9 mouse cellular contexts compared by ENCODE assay signal in genomic region chr4:124759305-124759811, GRCm38 (mm10). TPM values are rescaled to one million over a fixed set of nuclear protein-coding genes. Genes with fewer than 3 reads are reported as not detected.
A peak's percentile ranks its signal among the peaks of the same experiment; 100 is the strongest.
DNase-seq lines count a peak whose midpoint lies in the region; ATAC-seq and TF ChIP-seq lines count a peak whose summit lies in the region.
"Had no signal": no experiment of that assay in that cellular context is flagged by ENCODE, and none has a peak within 500 bp of the region (broad histone marks: within the 10 kb centered on the region; RNA-seq: fewer than 3 reads in every experiment).

No protein-coding gene starts in this region.

- no peaks in the 10 kb centered on the region for H3K4me1 ChIP-seq in lung, embryonic 14.5 days (ENCODE audit: insufficient read depth)

- H3K36me3 ChIP-seq in lung, embryonic 14.5 days (ENCODE audit: insufficient read depth) = no peaks in the 10 kb centered on the region

- no peaks in the 10 kb centered on the region for H3K9me3 ChIP-seq in lung, embryonic 14.5 days (ENCODE audit: low read depth, low read length)
- H3K9me3 ChIP-seq: heart, embryonic 13.5 days; limb, embryonic 13.5 days had no signal

- 57% methylated on average over 7 of the region's 7 CpGs for WGBS in lung, embryonic 14.5 days

- H3K4me2 ChIP-seq in lung, embryonic 14.5 days = no peak overlapping the region
- H3K4me2 ChIP-seq: heart, embryonic 13.5 days; limb, embryonic 13.5 days had no signal

- peak; percentile 21 for DNase-seq in thymus, postnatal 25 days
- no peak for DNase-seq in thymus, postnatal 14 days
- DNase-seq in kidney, adult 18-20 months = peak; percentile 36
- peak; percentile 17 for DNase-seq in lung, embryonic 14.5 days
- DNase-seq in natural killer cell, adult 2 months (ENCODE audit: low spot score in 2 of 2) = no peak
- DNase-seq in urinary bladder, adult 2 months (ENCODE audit: low spot score) = no peak

- H3K27me3 ChIP-seq in lung, embryonic 14.5 days (ENCODE audit: insufficient read depth, low read length) = no peaks in the 10 kb centered on the region
- H3K27me3 ChIP-seq: heart, embryonic 13.5 days; limb, embryonic 13.5 days had no signal

- no peak overlapping the region for H3K4me3 ChIP-seq in lung, embryonic 14.5 days (ENCODE audit: low read depth, low read length)
- H3K4me3 ChIP-seq: heart, embryonic 13.5 days; limb, embryonic 13.5 days had no signal

- H3K27ac ChIP-seq in lung, embryonic 14.5 days (ENCODE audit: low read depth) = peak overlapping the region; percentile 71; the same call in 1 of the 2 replicates
- H3K27ac ChIP-seq: heart, embryonic 13.5 days; limb, embryonic 13.5 days had no signal

- ATAC-seq in lung, embryonic 14.5 days (ENCODE audit: insufficient read depth) = peak; percentile 52; the same call in 1 of the 2 replicates
- no peak for ATAC-seq in activated CD4-positive, CD25-positive, alpha-beta regulatory T cell, adult 4 months

- TF ChIP-seq CTCF in lung, embryonic 14.5 days (IDR thresholded peaks at IDR 0.05; ENCODE audit: low read depth) = no peak

- H3K9ac ChIP-seq in lung, embryonic 14.5 days = no peak overlapping the region
- H3K9ac ChIP-seq: heart, embryonic 13.5 days; limb, embryonic 13.5 days had no signal

RNA-seq across cellular contexts. Expression of gene Inpp5b, which starts 17.7 kb away (rescaled TPM):
- polyA plus RNA-seq in lung, embryonic 14.5 days (2014; fragmentation: Nextera tagmentation; extraction: Ambion mirVana) = 25.5 and 34.0 TPM in 2 replicates
- polyA plus RNA-seq in activated CD4-positive, CD25-positive, alpha-beta regulatory T cell, adult 4 months (2017; shearing (Covaris generic)) = 10 to 100 TPM; 80.2 to 94.1 TPM
- polyA plus RNA-seq in urinary bladder, adult 2 months (2012; rRNA removed) = 30.0 and 34.8 TPM in 2 replicates

RNA-seq across cellular contexts. Expression of gene Mtf1, which starts 42.5 kb away (rescaled TPM):
- 14.1 and 14.2 TPM in 2 replicates for polyA plus RNA-seq in lung, embryonic 14.5 days (2014; fragmentation: Nextera tagmentation; extraction: Ambion mirVana)
- polyA plus RNA-seq in activated CD4-positive, CD25-positive, alpha-beta regulatory T cell, adult 4 months (2017; shearing (Covaris generic)) = 10 to 100 TPM; 14.2 to 18.5 TPM
- polyA plus RNA-seq in urinary bladder, adult 2 months (2012; rRNA removed) = 9.0 and 10.1 TPM in 2 replicates

RNA-seq across cellular contexts. Expression of gene Sf3a3, which starts 44.8 kb away (rescaled TPM):
- polyA plus RNA-seq in lung, embryonic 14.5 days (2014; fragmentation: Nextera tagmentation; extraction: Ambion mirVana) = 164 and 166 TPM in 2 replicates
- 100 to 1,000 TPM; 108 to 125 TPM for polyA plus RNA-seq in activated CD4-positive, CD25-positive, alpha-beta regulatory T cell, adult 4 months (2017; shearing (Covaris generic))
- 38.1 and 40.4 TPM in 2 replicates for polyA plus RNA-seq in urinary bladder, adult 2 months (2012; rRNA removed)

RNA-seq across cellular contexts. Expression of gene Fhl3, which starts 58.9 kb away (rescaled TPM):
- 12.8 and 13.1 TPM in 2 replicates for polyA plus RNA-seq in lung, embryonic 14.5 days (2014; fragmentation: Nextera tagmentation; extraction: Ambion mirVana)
- polyA plus RNA-seq in activated CD4-positive, CD25-positive, alpha-beta regulatory T cell, adult 4 months (2017; shearing (Covaris generic)) = 10 to 100 TPM in 1 of 2 experiments, 1 to 10 TPM in 1; 7.2 to 14.7 TPM
- polyA plus RNA-seq in urinary bladder, adult 2 months (2012; rRNA removed) = 2.7 and 5.2 TPM in 2 replicates

Comparison
In these comparisons a context has a peak if more than half of its experiments do, and no peak if none do; other contexts are left out.
1. DNase-seq: peak in thymus, postnatal 25 days (single experiment), kidney, adult 18-20 months (single experiment) and lung, embryonic 14.5 days (single experiment); none in thymus, postnatal 14 days (single experiment), natural killer cell, adult 2 months (0 of 2) and urinary bladder, adult 2 months (single experiment).